Mouse (Mus musculus): ENCODE data around the gene Lif.

GRCm38 (mm10) chr11:4305090-4305489 is 47.7 kb downstream of the Lif start:
- TF ChIP-seq POLR2A (IDR thresholded peaks at IDR 0.05; ENCODE audit: borderline replicate concordance, extremely low read depth, low read depth, low read length) (no peak), CTCF (IDR thresholded peaks at IDR 0.05; ENCODE audit: insufficient read depth, low read length) (no peak)
